Mouse (Mus musculus): ENCODE results near the gene Slc10a3. TPM values are rescaled to one million over a fixed set of nuclear protein-coding genes. Genes with fewer than 3 reads are reported as not detected.

Slc10a3 gene
- 6.1 and 6.5 TPM in 2 replicates for polyA plus RNA-seq (2015; fragmentation: Nextera tagmentation; extraction: Ambion mirVana)

DNA sequence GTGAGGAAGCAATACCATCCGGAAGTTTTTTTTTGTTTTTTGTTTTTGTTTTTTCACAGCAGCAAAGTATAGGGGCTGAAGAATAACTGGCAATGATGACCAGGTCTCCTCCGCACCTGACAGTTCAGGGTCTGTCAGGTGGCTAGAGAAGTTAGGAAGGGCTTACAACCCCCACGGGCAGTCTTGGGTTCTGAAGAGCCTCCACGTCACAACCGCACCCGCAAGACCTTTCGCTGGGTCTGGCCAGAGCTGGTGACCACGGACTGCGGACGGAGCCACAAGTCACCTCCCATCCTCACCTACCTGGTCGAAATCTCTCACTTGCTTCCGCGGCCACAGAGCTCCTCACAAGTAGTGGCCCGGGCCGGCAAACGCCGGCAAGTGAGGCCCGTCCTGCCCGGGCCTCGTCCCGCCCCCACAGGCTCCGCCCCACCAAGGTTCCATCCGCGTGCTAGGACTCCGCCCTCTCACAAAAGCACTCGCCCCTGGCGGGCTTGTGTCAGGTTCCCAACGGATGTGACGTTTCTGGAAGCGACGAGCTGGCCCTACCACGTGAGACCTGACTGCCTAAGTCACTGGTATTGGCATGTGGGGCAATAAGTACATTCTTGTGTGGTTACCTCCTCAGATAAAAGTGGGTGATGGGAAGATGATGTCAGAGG lies at the start of gene Slc10a3, which contains the start of gene Ubl4a:
Slc10a3 (minus strand) TSS at position 462 of the 662 bp plus-strand sequence.
Ubl4a (minus strand) TSS at position 331 of the 662 bp plus-strand sequence.
- Histone ChIP-seq H3K36me3 (replicated peaks) (no peaks in the 10 kb centered on the region), H3K4me2 (peak within 1 kb of the TSS; percentile 82), H3K9ac (peak within 1 kb of the TSS; percentile 60), H3K4me3 (replicated peaks) (peak within 1 kb of the TSS; percentile 61), H3K9me3 (replicated peaks) (no peaks in the 10 kb centered on the region), H3K4me1 (replicated peaks) (peaks cover 25% of the 10 kb centered on the region), H3K27me3 (no peaks in the 10 kb centered on the region), H3K27ac (replicated peaks) (0 out of 2 replicates have a peak within 1 kb of the TSS, but pooled peaks have one; percentile 19)
- peak; percentile 86 for ATAC-seq (ENCODE audit: insufficient read depth)
- 9% methylated on average over 32 of the region's 32 CpGs for WGBS (ENCODE audit: insufficient replicate concordance)

DNA sequence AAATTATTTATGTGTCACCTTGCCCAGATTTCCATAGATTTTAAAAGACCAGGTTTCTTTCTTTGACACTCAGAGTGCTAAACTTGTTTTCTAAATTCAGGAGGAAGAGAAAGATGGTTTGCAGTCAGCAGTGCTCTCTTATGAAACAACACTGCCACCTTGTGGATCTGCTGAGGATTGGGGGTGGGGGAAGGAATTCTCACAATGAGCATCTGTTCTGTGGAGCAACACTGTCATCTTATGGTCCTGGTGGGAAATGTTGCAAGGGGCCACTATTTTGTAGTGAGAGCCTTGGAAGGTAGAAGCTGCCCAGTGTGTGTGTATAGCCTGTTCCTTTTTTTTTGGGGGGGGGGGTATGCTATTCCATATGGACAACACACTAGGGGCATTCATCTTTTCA lies 40.2 kb upstream of the Slc10a3 start:
- H3K4me3 ChIP-seq (replicated peaks): no peak overlapping the region
- no peaks in the 10 kb centered on the region for H3K27me3 ChIP-seq
- no peak overlapping the region for H3K4me2 ChIP-seq
- H3K9ac ChIP-seq: no peak overlapping the region
- no peaks in the 10 kb centered on the region for H3K9me3 ChIP-seq (replicated peaks)
- H3K4me1 ChIP-seq (replicated peaks): no peaks in the 10 kb centered on the region
- peaks cover 18% of the 10 kb centered on the region for H3K36me3 ChIP-seq (replicated peaks)
- peak; percentile 42; the same call in 1 of the 2 replicates for ATAC-seq (ENCODE audit: insufficient read depth)
- H3K27ac ChIP-seq (replicated peaks): no peak overlapping the region

DNA sequence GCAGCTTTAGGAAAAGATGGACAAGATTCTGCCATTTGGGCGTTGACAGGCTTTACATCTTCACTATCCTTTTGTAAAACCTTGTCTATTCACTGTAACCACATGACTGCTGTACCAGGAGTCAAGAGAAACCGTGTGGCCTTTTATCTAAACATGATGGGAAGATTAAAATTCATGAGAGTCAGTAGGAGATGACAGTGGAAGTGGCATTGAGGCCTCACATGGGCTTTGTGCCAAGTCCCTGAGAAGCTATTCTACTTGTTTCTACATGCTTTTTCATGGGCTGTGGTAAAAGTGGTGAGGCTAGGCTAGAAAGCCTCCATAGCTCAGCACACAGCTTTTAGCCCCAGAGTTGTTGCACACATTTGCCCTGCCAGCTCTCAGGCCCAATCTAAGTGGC lies 35.2 kb upstream of the Slc10a3 start:
- WGBS (ENCODE audit: insufficient replicate concordance): 39% methylated on average over 2 of the region's 2 CpGs
- H3K4me3 ChIP-seq (replicated peaks): no peak overlapping the region
- H3K36me3 ChIP-seq (replicated peaks): peaks cover 13% of the 10 kb centered on the region
- ATAC-seq (ENCODE audit: insufficient read depth): no peak
- no peaks in the 10 kb centered on the region for H3K9me3 ChIP-seq (replicated peaks)
- H3K9ac ChIP-seq: no peak overlapping the region
- H3K4me2 ChIP-seq: no peak overlapping the region
- no peaks in the 10 kb centered on the region for H3K4me1 ChIP-seq (replicated peaks)
- H3K27me3 ChIP-seq: no peaks in the 10 kb centered on the region
- no peak overlapping the region for H3K27ac ChIP-seq (replicated peaks)

GRCm38 (mm10) chrX:74400136-74400535 lies 27.0 kb upstream of the Slc10a3 start:
- Histone ChIP-seq H3K4me3 (replicated peaks) (no peak overlapping the region), H3K4me1 (replicated peaks) (no peaks in the 10 kb centered on the region), H3K27me3 (no peaks in the 10 kb centered on the region), H3K9ac (no peak overlapping the region), H3K4me2 (no peak overlapping the region), H3K36me3 (replicated peaks) (no peaks in the 10 kb centered on the region), H3K9me3 (replicated peaks) (no peaks in the 10 kb centered on the region), H3K27ac (replicated peaks) (no peak overlapping the region)
- WGBS (ENCODE audit: insufficient replicate concordance): 55% methylated on average over 3 of the region's 3 CpGs
- ATAC-seq (ENCODE audit: insufficient read depth): no peak

- WGBS (ENCODE audit: insufficient replicate concordance): 14% methylated on average over 30 of the region's 30 CpGs
- peaks cover 26% of the 10 kb centered on the region for H3K4me1 ChIP-seq (replicated peaks)
Observed at GRCm38 (mm10) chrX:74392535-74393443, 19.6 kb upstream of the Slc10a3 start, which contains the start of the genes Fam3a and Ikbkg. Gene Fam3a, minus strand, starts transcription at chrX:74393272. Gene Ikbkg, plus strand, starts transcription at chrX:74393290.

DNA sequence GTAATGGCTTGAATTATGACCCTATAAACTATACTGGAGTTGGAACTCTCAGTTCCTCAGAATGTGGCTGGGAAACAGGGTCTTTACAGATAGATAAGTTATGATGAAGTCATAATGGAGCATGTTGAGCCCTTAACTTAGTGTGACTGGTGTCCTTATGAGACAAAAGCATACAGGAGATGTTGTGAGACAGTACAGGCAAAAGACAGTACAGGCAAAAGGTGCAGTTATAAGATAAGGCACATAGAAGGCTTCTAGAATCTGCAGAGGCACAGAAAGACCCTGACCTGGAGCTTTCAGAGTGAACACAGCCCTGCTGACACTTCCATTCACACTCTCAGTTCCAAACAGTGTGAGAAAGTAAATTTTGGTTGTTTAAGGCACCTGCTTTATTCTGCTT lies 15.0 kb upstream of the Slc10a3 start:
- no peak for ATAC-seq (ENCODE audit: insufficient read depth)
- no peak overlapping the region for H3K9ac ChIP-seq
- no peak overlapping the region for H3K4me2 ChIP-seq
- H3K4me3 ChIP-seq (replicated peaks): no peak overlapping the region
- no peaks in the 10 kb centered on the region for H3K27me3 ChIP-seq
- H3K4me1 ChIP-seq (replicated peaks): peaks cover 43% of the 10 kb centered on the region
- no peaks in the 10 kb centered on the region for H3K9me3 ChIP-seq (replicated peaks)
- H3K27ac ChIP-seq (replicated peaks): peak overlapping the region; percentile 67
- 0 out of 2 replicates have a peak, but pooled peaks cover 8% of the 10 kb centered on the region for H3K36me3 ChIP-seq (replicated peaks)

More at GRCm38 (mm10) chrX:74392535-74393443, 19.6 kb upstream of the Slc10a3 start, which contains the start of the genes Fam3a and Ikbkg:
- Histone ChIP-seq H3K9me3 (replicated peaks) (no peaks in the 10 kb centered on the region), H3K4me2 (peak within 1 kb of the TSS; percentile 73), H3K27me3 (no peaks in the 10 kb centered on the region), H3K4me3 (replicated peaks) (peak within 1 kb of the TSS; percentile 61), H3K27ac (replicated peaks) (peak within 1 kb of the TSS; percentile 92), H3K9ac (peak within 1 kb of the TSS; percentile 64), H3K36me3 (replicated peaks) (no peaks in the 10 kb centered on the region)
- peak; percentile 100 for ATAC-seq (ENCODE audit: insufficient read depth)

- WGBS (ENCODE audit: insufficient replicate concordance): 26% methylated on average over 2 of the region's 2 CpGs
- Histone ChIP-seq H3K36me3 (replicated peaks) (0 out of 2 replicates have a peak, but pooled peaks cover 8% of the 10 kb centered on the region), H3K27ac (replicated peaks) (peak overlapping the region; percentile 20; the same call in 1 of the 2 replicates), H3K9me3 (replicated peaks) (no peaks in the 10 kb centered on the region), H3K4me3 (replicated peaks) (no peak overlapping the region), H3K9ac (no peak overlapping the region), H3K27me3 (no peaks in the 10 kb centered on the region), H3K4me2 (no peak overlapping the region; the same call in 1 of the 2 replicates), H3K4me1 (replicated peaks) (peaks cover 35% of the 10 kb centered on the region)
- ATAC-seq (ENCODE audit: insufficient read depth): peak; percentile 76
Observed at GRCm38 (mm10) chrX:74384451-74384850, 11.3 kb upstream of the Slc10a3 start.

DNA sequence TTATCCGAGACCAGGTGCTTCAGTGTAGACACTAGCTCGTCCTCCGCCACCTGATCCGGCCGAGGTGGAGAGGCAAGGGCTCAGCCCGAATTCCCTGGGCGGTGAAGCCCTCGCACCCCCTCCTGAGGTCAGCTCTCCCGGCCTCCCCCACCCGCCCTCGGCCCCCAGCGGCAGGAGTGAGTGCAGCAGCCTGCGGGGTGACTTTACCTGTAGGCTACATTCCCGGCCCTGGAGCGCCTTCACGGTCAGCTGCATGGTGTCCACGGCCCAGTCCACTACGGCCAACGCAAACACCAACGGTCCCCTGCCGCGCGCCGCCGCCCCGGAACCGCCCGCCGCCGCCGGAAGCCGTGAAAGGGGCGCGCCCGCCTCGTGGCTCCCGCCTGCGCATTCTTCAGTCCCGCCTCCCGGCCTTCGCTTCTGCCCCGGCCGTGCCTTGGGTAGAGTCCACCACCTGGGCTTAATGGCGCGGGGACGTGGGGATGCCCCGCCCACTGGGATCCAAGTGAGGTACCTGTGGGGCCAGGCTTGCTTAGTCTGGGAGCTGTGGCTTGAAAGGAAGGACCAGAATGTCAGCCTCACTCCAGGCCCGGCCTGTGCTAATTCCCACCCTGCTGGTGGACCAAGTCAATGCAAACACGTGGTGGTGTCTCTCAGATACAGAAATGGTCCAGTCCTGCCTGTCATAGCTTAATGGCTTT lies 4.8 kb downstream of the Slc10a3 start:
- H3K4me1 ChIP-seq (replicated peaks): peaks cover 38% of the 10 kb centered on the region
- H3K27me3 ChIP-seq: no peaks in the 10 kb centered on the region
- peak overlapping the region; percentile 72 for H3K4me3 ChIP-seq (replicated peaks)
- WGBS (ENCODE audit: insufficient replicate concordance): 11% methylated on average over 49 of the region's 49 CpGs
- peak overlapping the region; percentile 83 for H3K27ac ChIP-seq (replicated peaks)
- H3K4me2 ChIP-seq: peak overlapping the region; percentile 73
- peak; percentile 76 for ATAC-seq (ENCODE audit: insufficient read depth)
- peaks cover 13% of the 10 kb centered on the region; the same call in 1 of the 2 replicates for H3K36me3 ChIP-seq (replicated peaks)
- H3K9me3 ChIP-seq (replicated peaks): no peaks in the 10 kb centered on the region
- H3K9ac ChIP-seq: peak overlapping the region; percentile 78

GRCm38 (mm10) chrX:74367512-74367911 lies 5.6 kb downstream of the Slc10a3 start:
- 0 out of 2 replicates have a peak overlapping the region, but pooled peaks have one; percentile 83 for H3K27ac ChIP-seq (replicated peaks)
- H3K4me2 ChIP-seq: peak overlapping the region; percentile 73
- no peak for ATAC-seq (ENCODE audit: insufficient read depth)
- no peaks in the 10 kb centered on the region for H3K9me3 ChIP-seq (replicated peaks)
- H3K27me3 ChIP-seq: no peaks in the 10 kb centered on the region
- H3K9ac ChIP-seq: peak overlapping the region; percentile 78
- peaks cover 33% of the 10 kb centered on the region for H3K4me1 ChIP-seq (replicated peaks)
- H3K4me3 ChIP-seq (replicated peaks): peak overlapping the region; percentile 72
- peaks cover 13% of the 10 kb centered on the region; the same call in 1 of the 2 replicates for H3K36me3 ChIP-seq (replicated peaks)
- 51% methylated on average over 10 of the region's 10 CpGs for WGBS (ENCODE audit: insufficient replicate concordance)

DNA sequence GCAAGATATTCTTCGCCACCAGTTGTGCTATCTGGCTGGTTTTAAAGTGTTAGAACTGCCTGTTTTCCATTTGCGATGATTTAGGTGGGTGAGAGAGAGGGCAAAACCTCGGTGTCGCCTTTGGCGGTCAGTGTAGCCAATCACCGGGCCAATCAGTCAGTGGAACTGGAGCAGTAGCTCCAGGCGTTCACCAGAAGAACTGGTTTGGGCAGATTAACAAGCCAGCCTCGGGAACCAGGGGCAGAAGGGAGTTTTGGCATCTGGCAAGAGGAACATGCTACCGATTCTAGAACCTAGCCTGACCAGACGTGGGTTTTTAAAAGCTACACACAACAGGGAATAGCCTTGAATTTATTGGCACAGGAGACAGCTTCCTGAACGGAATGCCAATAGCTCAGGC lies 14.0 kb downstream of the Slc10a3 start:
- no peak for ATAC-seq (ENCODE audit: insufficient read depth)
- Histone ChIP-seq H3K27ac (replicated peaks) (no peak overlapping the region), H3K4me3 (replicated peaks) (no peak overlapping the region), H3K9ac (no peak overlapping the region), H3K27me3 (0 out of 2 replicates have a peak, but pooled peaks cover 5% of the 10 kb centered on the region), H3K9me3 (replicated peaks) (no peaks in the 10 kb centered on the region), H3K36me3 (replicated peaks) (no peaks in the 10 kb centered on the region), H3K4me2 (no peak overlapping the region), H3K4me1 (replicated peaks) (no peaks in the 10 kb centered on the region)
- 39% methylated on average over 11 of the region's 11 CpGs for WGBS (ENCODE audit: insufficient replicate concordance)

Measured in liver, embryonic 15.5 days (tissue).